Mouse (Mus musculus) lung, postnatal 0 days (tissue): ENCODE measurements around the gene Rtbdn.

Experiments
- CTCF ChIP-seq: IDR thresholded peaks from 2 replicates; pipeline ENCODE4 v1.5.1; 2016; ENCODE audit warnings: antibody characterized with exemption, mild to moderate bottlenecking
- EP300 ChIP-seq: IDR thresholded peaks from 2 replicates; pipeline ENCODE4 v1.6.1; 2016; ENCODE audit warnings: antibody characterized with exemption, mild to moderate bottlenecking, control low read depth

DNA sequence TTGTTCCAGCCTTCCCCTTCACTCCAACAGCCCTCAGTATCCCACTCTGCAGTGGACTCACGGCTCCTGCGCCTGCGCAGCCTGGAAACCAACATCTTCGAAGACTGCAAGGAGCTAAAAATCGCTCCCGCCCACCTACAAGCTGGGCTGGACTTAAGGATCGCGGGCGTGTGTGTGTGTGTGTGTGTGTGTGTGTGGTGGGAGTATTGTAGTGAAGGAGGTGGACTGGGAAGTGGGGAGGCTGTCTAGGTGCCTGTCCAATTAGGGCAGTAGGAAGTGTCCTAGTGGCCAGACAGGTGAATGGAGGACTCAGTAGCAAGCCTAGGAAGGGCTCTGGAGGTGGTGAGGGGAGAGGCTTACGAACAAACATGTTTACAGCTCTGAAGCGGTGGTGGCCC lies 1.6 kb upstream of the Rtbdn start:
- no peak for TF ChIP-seq CTCF
- no peak for TF ChIP-seq EP300
